Mouse (Mus musculus) spleen, adult 2 months (tissue): Measurements from ENCODE around the gene Pde4d. TPM values are rescaled to one million over a fixed set of nuclear protein-coding genes. Genes with fewer than 3 reads are reported as not detected.

Source experiments
- DNase-seq, 2 experiments: peaks; one replicate each; pipeline versions ENCODE4 v3.0.0 to v3.0.0-alpha.2; 2012 to 2021; ENCODE audit warnings: low spot score in 2 of 2, low read depth in 1 of 2
- H3K27ac ChIP-seq: fragments of 200-500 bp; 2 replicates; pipeline ENCODE4 v1.5.1; 2012; ENCODE audit warnings: low read length, inconsistent platforms; ENCODE audit not compliant: insufficient read depth
- H3K27me3 ChIP-seq: fragments of 200-500 bp; 2 replicates; pipeline ENCODE4 v1.6.1; 2012; ENCODE audit warnings: mild to moderate bottlenecking, moderate library complexity, low read length, inconsistent platforms; ENCODE audit not compliant: control insufficient read depth, insufficient read depth
- H3K36me3 ChIP-seq: fragments of 200-500 bp; 2 replicates; pipeline ENCODE4 v1.6.1; 2012; ENCODE audit warnings: mild to moderate bottlenecking, low read length, inconsistent platforms; ENCODE audit not compliant: control insufficient read depth, insufficient read depth
- H3K4me1 ChIP-seq: fragments of 200-500 bp; 2 replicates; pipeline ENCODE4 v1.6.1; 2011; ENCODE audit warnings: inconsistent platforms; ENCODE audit not compliant: control insufficient read depth, insufficient read depth, insufficient read length
- H3K4me3 ChIP-seq: fragments of 200-500 bp; 2 replicates; pipeline ENCODE4 v1.5.1; 2011; ENCODE audit warnings: mild to moderate bottlenecking, inconsistent platforms; ENCODE audit not compliant: insufficient read depth, insufficient read length; ENCODE audit errors: extremely low read depth
- CTCF ChIP-seq: fragments of 200-500 bp; IDR thresholded peaks from 2 replicates; pipeline ENCODE4 v1.5.1; 2011; ENCODE audit warnings: mild to moderate bottlenecking, inconsistent platforms; ENCODE audit not compliant: insufficient read depth, insufficient read length, insufficient replicate concordance; ENCODE audit errors: extremely low read depth
- POLR2A ChIP-seq: fragments of 200-500 bp; IDR thresholded peaks from 2 replicates; pipeline ENCODE4 v1.6.1; 2011; ENCODE audit warnings: low read depth, low read length, inconsistent platforms
- WGBS: fragments of 180-500 bp; shearing (Covaris S2); methylation state at CpG from one replicate; pipeline ENCODE4 v1.1.7; 2018; 5-methylcytosine and 5-hydroxymethylcytosine counted together
- polyA plus RNA-seq: library from polyadenylated mRNA; depleted of rRNA; stranded (reverse); fragments of >200 nt; gene quantifications from 2 replicates; pipeline ENCODE4 v1.2.3, GENCODE M21; 2012

The Pde4d gene
- polyA plus RNA-seq, 1 experiment = 4.8 TPM

- WGBS = 79% methylated on average over 10 of the region's 10 CpGs
- Histone ChIP-seq H3K4me1 (no peaks in the 10 kb centered on the region), H3K27ac (no peak overlapping the region; the same call in 1 of the 2 replicates), H3K27me3 (no peaks in the 10 kb centered on the region), H3K4me3 (no peak overlapping the region), H3K36me3 (no peaks in the 10 kb centered on the region)
- no peak for DNase-seq
- TF ChIP-seq CTCF (no peak), POLR2A (no peak)
Observed at GRCm38 (mm10) chr13:109665803-109666403, 1216.2 kb downstream of the Pde4d start.

- TF ChIP-seq CTCF (no peak), POLR2A (no peak)
- no peak for DNase-seq
- Histone ChIP-seq H3K27ac (no peak overlapping the region), H3K27me3 (no peaks in the 10 kb centered on the region), H3K4me1 (no peaks in the 10 kb centered on the region), H3K4me3 (no peak overlapping the region), H3K36me3 (no peaks in the 10 kb centered on the region)
- 94% methylated on average over 4 of the region's 4 CpGs for WGBS
Observed at GRCm38 (mm10) chr13:109669965-109670364, 1220.2 kb downstream of the Pde4d start.

- TF ChIP-seq CTCF = no peak
- WGBS = 79% methylated on average over 8 of the region's 8 CpGs
Observed at GRCm38 (mm10) chr13:109671589-109672347, 1222.0 kb downstream of the Pde4d start.

GRCm38 (mm10) chr13:109677047-109677446 is 1227.3 kb downstream of the Pde4d start:
- no peaks in the 10 kb centered on the region for H3K36me3 ChIP-seq
- H3K4me1 ChIP-seq = no peaks in the 10 kb centered on the region
- no peaks in the 10 kb centered on the region for H3K27me3 ChIP-seq
- TF ChIP-seq POLR2A (no peak), CTCF (no peak)
- no peak overlapping the region for H3K27ac ChIP-seq
- WGBS = 75% methylated on average over 4 of the region's 4 CpGs
- H3K4me3 ChIP-seq = no peak overlapping the region
- no peak for DNase-seq

More at GRCm38 (mm10) chr13:109671589-109672347, 1222.0 kb downstream of the Pde4d start:
- no peaks in the 10 kb centered on the region for H3K4me1 ChIP-seq
- no peaks in the 10 kb centered on the region for H3K36me3 ChIP-seq
- no peak overlapping the region for H3K4me3 ChIP-seq
- no peaks in the 10 kb centered on the region for H3K27me3 ChIP-seq
- H3K27ac ChIP-seq = no peak overlapping the region
- no peak for DNase-seq

GRCm38 (mm10) chr13:109677617-109678016 is 1227.9 kb downstream of the Pde4d start:
- Histone ChIP-seq H3K27ac (no peak overlapping the region), H3K4me3 (no peak overlapping the region), H3K4me1 (no peaks in the 10 kb centered on the region), H3K27me3 (no peaks in the 10 kb centered on the region), H3K36me3 (no peaks in the 10 kb centered on the region)
- no peak for TF ChIP-seq CTCF
- TF ChIP-seq POLR2A = no peak
- WGBS = 84% methylated on average over 3 of the region's 3 CpGs
- DNase-seq = no peak

GRCm38 (mm10) chr13:109678991-109679390 is 1229.2 kb downstream of the Pde4d start:
- Histone ChIP-seq H3K36me3 (no peaks in the 10 kb centered on the region), H3K27ac (no peak overlapping the region), H3K4me3 (no peak overlapping the region), H3K27me3 (no peaks in the 10 kb centered on the region), H3K4me1 (no peaks in the 10 kb centered on the region)
- DNase-seq = no peak
- WGBS = 82% methylated on average over 1 of the region's 1 CpGs
- TF ChIP-seq POLR2A (no peak), CTCF (no peak)

- TF ChIP-seq CTCF (no peak), POLR2A (no peak)
- Histone ChIP-seq H3K27ac (no peak overlapping the region), H3K4me1 (no peaks in the 10 kb centered on the region; the same call in 1 of the 2 replicates), H3K4me3 (no peak overlapping the region), H3K36me3 (no peaks in the 10 kb centered on the region), H3K27me3 (no peaks in the 10 kb centered on the region)
- no peak for DNase-seq
- 76% methylated on average over 8 of the region's 8 CpGs for WGBS
Observed at GRCm38 (mm10) chr13:109680229-109680628, 1230.5 kb downstream of the Pde4d start.
